7 mouse cellular contexts compared by ENCODE assay signal in the genomic region with DNA sequence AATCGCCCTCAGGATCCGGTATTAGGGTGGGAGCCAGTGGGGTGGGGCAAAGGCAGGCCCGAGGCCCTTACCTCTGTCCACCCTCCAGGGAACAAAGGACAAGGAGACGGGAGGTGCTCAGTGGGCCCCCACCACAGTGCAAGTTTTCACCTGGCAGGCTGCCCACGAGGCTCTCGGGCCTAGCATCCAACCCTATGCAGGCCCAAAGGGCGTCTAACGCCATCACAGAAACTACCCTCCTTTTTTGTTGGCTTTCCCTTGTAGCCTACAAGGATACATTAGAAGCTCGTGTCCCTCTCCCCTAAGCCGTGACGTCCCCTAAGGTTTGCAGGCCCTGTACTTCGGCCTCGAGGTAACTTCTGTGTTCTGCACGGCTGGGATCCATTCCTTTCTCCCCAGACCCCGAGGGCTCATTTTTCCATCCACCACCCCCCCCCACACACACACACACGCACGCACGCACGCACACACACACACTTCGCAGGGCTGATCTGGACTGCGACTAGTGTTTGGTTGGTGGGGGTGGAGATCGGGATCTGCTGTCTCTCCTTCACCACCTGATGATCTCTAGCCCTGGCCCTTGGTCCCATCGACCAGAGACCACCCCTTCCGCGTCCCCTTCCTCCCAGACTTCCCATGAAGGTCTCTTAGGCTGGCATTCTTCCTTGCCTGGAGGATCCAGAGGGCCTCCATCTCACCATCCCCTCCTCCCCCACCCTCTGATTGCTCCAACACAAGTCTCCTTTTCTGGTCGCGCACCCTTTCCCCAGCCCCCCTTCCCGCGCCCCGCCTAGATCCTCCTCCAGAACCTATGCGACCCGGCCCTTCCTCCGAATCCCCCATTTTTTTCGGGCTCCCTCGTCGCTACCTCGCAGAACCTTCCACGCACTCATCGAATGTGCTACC. TPM values are rescaled to one million over a fixed set of nuclear protein-coding genes. Genes with fewer than 3 reads are reported as not detected.
A peak's percentile ranks its signal among the peaks of the same experiment; 100 is the strongest.
DNase-seq lines count a peak whose midpoint lies in the region; ATAC-seq and TF ChIP-seq lines count a peak whose summit lies in the region.

No protein-coding gene starts in this region.

- peak overlapping the region; percentile 88 for H3K4me3 ChIP-seq in E14TG2a.4 (replicated peaks; ENCODE audit: low read length)
- peak overlapping the region; percentile 74 for H3K4me3 ChIP-seq in cortical plate, adult 2 months (ENCODE audit: insufficient read depth, low read length)
- peak overlapping the region; percentile 73 for H3K4me3 ChIP-seq in heart, embryonic 10.5 days
- peak overlapping the region; percentile 71 for H3K4me3 ChIP-seq in kidney, embryonic 14.5 days (ENCODE audit: low read length)
- H3K4me3 ChIP-seq in liver, postnatal 0 days (ENCODE audit: low read depth, low read length) = peak overlapping the region; percentile 83

- peak; percentile 40 for ATAC-seq in activated CD4-positive, CD25-positive, alpha-beta regulatory T cell, adult 4 months
- peak; percentile 67 for ATAC-seq in kidney, embryonic 14.5 days (ENCODE audit: low FRiP score, low TSS enrichment)
- peak; percentile 35 for ATAC-seq in liver, postnatal 0 days

- TF ChIP-seq CTCF in E14TG2a.4 (conservative IDR thresholded peaks at IDR 0.05; ENCODE audit: low read length) = no peak
- TF ChIP-seq CTCF in cortical plate, adult 2 months (IDR thresholded peaks at IDR 0.05; ENCODE audit: extremely low read depth, insufficient read depth, low read length) = no peak
- TF ChIP-seq CTCF in liver, postnatal 0 days (IDR thresholded peaks at IDR 0.05; ENCODE audit: low read depth) = no peak

- no peaks in the 10 kb centered on the region; the same call in 1 of the 2 replicates for H3K27me3 ChIP-seq in E14TG2a.4 (ENCODE audit: insufficient read depth, low read length)
- H3K27me3 ChIP-seq in heart, embryonic 10.5 days (ENCODE audit: insufficient read depth, poor library complexity, severe bottlenecking) = no peaks in the 10 kb centered on the region
- H3K27me3 ChIP-seq in kidney, embryonic 14.5 days (ENCODE audit: control insufficient read depth, insufficient read depth, low read length) = no peaks in the 10 kb centered on the region
- H3K27me3 ChIP-seq in liver, postnatal 0 days (ENCODE audit: insufficient read depth, low read length) = no peaks in the 10 kb centered on the region

- H3K9ac ChIP-seq in kidney, embryonic 14.5 days (ENCODE audit: low read depth, low read length) = peak overlapping the region; percentile 91
- peak overlapping the region; percentile 89 for H3K9ac ChIP-seq in liver, postnatal 0 days (replicated peaks)

- peak overlapping the region; percentile 90 for H3K27ac ChIP-seq in cortical plate, adult 2 months (ENCODE audit: insufficient read depth, low read length)
- peak overlapping the region; percentile 99 for H3K27ac ChIP-seq in heart, embryonic 10.5 days
- H3K27ac ChIP-seq in kidney, embryonic 14.5 days (ENCODE audit: low read depth, low read length) = peak overlapping the region; percentile 81
- peak overlapping the region; percentile 95 for H3K27ac ChIP-seq in liver, postnatal 0 days (ENCODE audit: low read depth)

- peak; percentile 54; the same call in 1 of the 2 replicates for TF ChIP-seq POLR2A in cortical plate, adult 2 months (IDR thresholded peaks at IDR 0.05; ENCODE audit: extremely low read depth, insufficient read depth, low read length)

- H3K9me3 ChIP-seq in E14TG2a.4 (ENCODE audit: low read length) = no peaks in the 10 kb centered on the region
- H3K9me3 ChIP-seq in heart, embryonic 10.5 days = no peaks in the 10 kb centered on the region
- H3K9me3 ChIP-seq in kidney, embryonic 14.5 days (ENCODE audit: control insufficient read depth, low read length) = no peaks in the 10 kb centered on the region
- H3K9me3 ChIP-seq in liver, postnatal 0 days (ENCODE audit: low read length) = no peaks in the 10 kb centered on the region

- no peak for DNase-seq in heart, embryonic 10.5 days (ENCODE audit: low spot score)
- peak; percentile 66 for DNase-seq in liver, postnatal 0 days
- DNase-seq in ovary, postnatal 14 days (ENCODE audit: low spot score) = peak; percentile 37

- H3K36me3 ChIP-seq in E14TG2a.4 (ENCODE audit: insufficient read depth, low read length) = peaks cover 45% of the 10 kb centered on the region
- peaks cover 54% of the 10 kb centered on the region for H3K36me3 ChIP-seq in heart, embryonic 10.5 days
- peaks cover 36% of the 10 kb centered on the region for H3K36me3 ChIP-seq in kidney, embryonic 14.5 days (ENCODE audit: control insufficient read depth, insufficient read depth, low read length)
- peaks cover 28% of the 10 kb centered on the region for H3K36me3 ChIP-seq in liver, postnatal 0 days (replicated peaks; ENCODE audit: insufficient read depth, low read length)

- peak overlapping the region; percentile 91 for H3K4me2 ChIP-seq in kidney, embryonic 14.5 days (replicated peaks; ENCODE audit: low read depth, low read length)
- H3K4me2 ChIP-seq in liver, postnatal 0 days (ENCODE audit: low read depth, low read length) = peak overlapping the region; percentile 83

- peaks cover 31% of the 10 kb centered on the region for H3K4me1 ChIP-seq in E14TG2a.4 (replicated peaks; ENCODE audit: low read depth, low read length)
- H3K4me1 ChIP-seq in cortical plate, adult 2 months (ENCODE audit: control insufficient read depth, insufficient read depth, low read length) = peaks cover 6% of the 10 kb centered on the region; the same call in 1 of the 2 replicates
- peaks cover 46% of the 10 kb centered on the region for H3K4me1 ChIP-seq in heart, embryonic 10.5 days
- peaks cover 12% of the 10 kb centered on the region for H3K4me1 ChIP-seq in kidney, embryonic 14.5 days (ENCODE audit: control insufficient read depth, insufficient read depth, low read length)
- peaks cover 31% of the 10 kb centered on the region for H3K4me1 ChIP-seq in liver, postnatal 0 days (ENCODE audit: insufficient read depth)

- 1% methylated on average over 39 of the region's 39 CpGs for WGBS in heart, embryonic 10.5 days
- under 1% methylated on average over 39 of the region's 39 CpGs for WGBS in kidney, embryonic 14.5 days
- under 1% methylated on average over 39 of the region's 39 CpGs for WGBS in liver, postnatal 0 days (ENCODE audit: insufficient replicate concordance)

- TF ChIP-seq EP300 in liver, postnatal 0 days (IDR thresholded peaks at IDR 0.05; ENCODE audit: low read depth) = no peak

RNA-seq across cellular contexts. Expression of gene Tnnc1, which starts 2.3 kb away (rescaled TPM):
- not detected for polyA plus RNA-seq in activated CD4-positive, CD25-positive, alpha-beta regulatory T cell, adult 4 months (2017; shearing (Covaris generic))
- polyA plus RNA-seq in cortical plate, adult 2 months (2012; rRNA removed) = 43.3 and 50.1 TPM in 2 replicates
- polyA plus RNA-seq in heart, embryonic 10.5 days (2016; fragmentation: Nextera tagmentation; extraction: Ambion mirVana) = 1,899 and 2,942 TPM in 2 replicates
- polyA plus RNA-seq in kidney, embryonic 14.5 days (2014; fragmentation: Nextera tagmentation; extraction: Ambion mirVana) = 3.0 and 3.9 TPM in 2 replicates
- polyA plus RNA-seq in liver, postnatal 0 days (2015; fragmentation: Nextera tagmentation; extraction: Ambion mirVana) = 3.9 and 8.4 TPM in 2 replicates

RNA-seq across cellular contexts. Expression of gene Nisch, which starts 10.9 kb away (rescaled TPM):
- 100 to 1,000 TPM; 130 to 131 TPM for polyA plus RNA-seq in activated CD4-positive, CD25-positive, alpha-beta regulatory T cell, adult 4 months (2017; shearing (Covaris generic))
- 293 TPM in 2 replicates for polyA plus RNA-seq in cortical plate, adult 2 months (2012; rRNA removed)
- polyA plus RNA-seq in heart, embryonic 10.5 days (2016; fragmentation: Nextera tagmentation; extraction: Ambion mirVana) = 457 and 500 TPM in 2 replicates
- 259 and 375 TPM in 2 replicates for polyA plus RNA-seq in kidney, embryonic 14.5 days (2014; fragmentation: Nextera tagmentation; extraction: Ambion mirVana)
- polyA plus RNA-seq in liver, postnatal 0 days (2015; fragmentation: Nextera tagmentation; extraction: Ambion mirVana) = 51.1 and 65.0 TPM in 2 replicates

RNA-seq across cellular contexts. Expression of gene Sema3g, which starts 11.8 kb away (rescaled TPM):
- not detected for polyA plus RNA-seq in activated CD4-positive, CD25-positive, alpha-beta regulatory T cell, adult 4 months (2017; shearing (Covaris generic))
- polyA plus RNA-seq in cortical plate, adult 2 months (2012; rRNA removed) = 3.1 and 3.2 TPM in 2 replicates
- polyA plus RNA-seq in heart, embryonic 10.5 days (2016; fragmentation: Nextera tagmentation; extraction: Ambion mirVana) = 0.47 and 0.54 TPM in 2 replicates
- polyA plus RNA-seq in kidney, embryonic 14.5 days (2014; fragmentation: Nextera tagmentation; extraction: Ambion mirVana) = 0.56 and 0.64 TPM in 2 replicates
- 0.04 and 0.06 TPM in 2 replicates for polyA plus RNA-seq in liver, postnatal 0 days (2015; fragmentation: Nextera tagmentation; extraction: Ambion mirVana)

RNA-seq across cellular contexts. Expression of gene Stab1, which starts 37.4 kb away (rescaled TPM):
- 1 to 10 TPM; 1.6 to 1.9 TPM for polyA plus RNA-seq in activated CD4-positive, CD25-positive, alpha-beta regulatory T cell, adult 4 months (2017; shearing (Covaris generic))
- polyA plus RNA-seq in cortical plate, adult 2 months (2012; rRNA removed) = 17.0 and 17.6 TPM in 2 replicates
- 28.9 and 30.2 TPM in 2 replicates for polyA plus RNA-seq in heart, embryonic 10.5 days (2016; fragmentation: Nextera tagmentation; extraction: Ambion mirVana)
- 39.8 and 41.1 TPM in 2 replicates for polyA plus RNA-seq in kidney, embryonic 14.5 days (2014; fragmentation: Nextera tagmentation; extraction: Ambion mirVana)
- polyA plus RNA-seq in liver, postnatal 0 days (2015; fragmentation: Nextera tagmentation; extraction: Ambion mirVana) = 34.7 and 42.5 TPM in 2 replicates

RNA-seq across cellular contexts. Expression of gene Phf7, which starts 45.3 kb away (rescaled TPM):
- 10 to 100 TPM; 10.7 to 12.9 TPM for polyA plus RNA-seq in activated CD4-positive, CD25-positive, alpha-beta regulatory T cell, adult 4 months (2017; shearing (Covaris generic))
- polyA plus RNA-seq in cortical plate, adult 2 months (2012; rRNA removed) = 5.3 and 7.6 TPM in 2 replicates
- polyA plus RNA-seq in heart, embryonic 10.5 days (2016; fragmentation: Nextera tagmentation; extraction: Ambion mirVana) = 8.4 and 11.8 TPM in 2 replicates
- polyA plus RNA-seq in kidney, embryonic 14.5 days (2014; fragmentation: Nextera tagmentation; extraction: Ambion mirVana) = 12.4 and 14.7 TPM in 2 replicates
- polyA plus RNA-seq in liver, postnatal 0 days (2015; fragmentation: Nextera tagmentation; extraction: Ambion mirVana) = 7.3 and 8.3 TPM in 2 replicates

Comparison
In these comparisons a context has a peak if more than half of its experiments do, and no peak if none do; other contexts are left out.
1. RNA of gene Tnnc1, which starts 2.3 kb away (polyA plus RNA-seq): 1,899 to 2,942 TPM in heart, embryonic 10.5 days; 43.3 to 50.1 TPM in cortical plate, adult 2 months, 3.9 to 8.4 TPM in liver, postnatal 0 days, 3.0 to 3.9 TPM in kidney, embryonic 14.5 days and not detected in activated CD4-positive, CD25-positive, alpha-beta regulatory T cell, adult 4 months; every median in the first group is over 10 times any median in the second.
2. Peak in every context shown above with its lines, with median percentiles within 50 percentile points of each other: H3K4me3 ChIP-seq, ATAC-seq and H3K27ac ChIP-seq.